Mouse (Mus musculus) kidney, adult 9 months (tissue): ENCODE measurements at regions not wholly inside any gene's neighbourhood (a gene's known extent, or its start where the extent isn't known, plus 50 kb on each side); places are given as distances from the start of the nearest gene placed in this dataset.

Source experiments
- DNase-seq: peaks from one replicate; pipeline ENCODE4 v3.0.0; 2022

- DNase-seq = no peak
These were observed 507.7 kb downstream of the Zbbx start for GRCm38 (mm10) chr3:74657170-74657569.

- DNase-seq = no peak
These were observed 532.2 kb downstream of the Zbbx start for GRCm38 (mm10) chr3:74632623-74633022.

- DNase-seq = no peak
These were observed 563.4 kb downstream of the Zbbx start for GRCm38 (mm10) chr3:74601328-74602007.

- no peak for DNase-seq
These were observed 576.0 kb downstream of the Zbbx start for GRCm38 (mm10) chr3:74588703-74589362.

GRCm38 (mm10) chr3:74565176-74565575 is 599.7 kb downstream of the Zbbx start:
- DNase-seq = no peak

- DNase-seq = peak; percentile 20
These were observed 630.0 kb downstream of the Zbbx start for GRCm38 (mm10) chr3:74534795-74535194.

- DNase-seq = peak; percentile 3
These were observed 630.7 kb downstream of the Zbbx start for GRCm38 (mm10) chr3:74534006-74534698.

- no peak for DNase-seq
These were observed 681.1 kb downstream of the Zbbx start for GRCm38 (mm10) chr3:74483741-74484140.
